Mouse (Mus musculus) forebrain, embryonic 12.5 days (tissue): ENCODE data around the gene Pkib. TPM values are rescaled to one million over a fixed set of nuclear protein-coding genes. Genes with fewer than 3 reads are reported as not detected.

Experiments used
- ATAC-seq: fragments of 200-750 bp; cut with Nextera tagmentation; 2 replicates; pipeline ENCODE4 v1.8.0; 2017; ENCODE audit warnings: moderate TSS enrichment; ENCODE audit not compliant: low FRiP score
- H3K27ac ChIP-seq: fragments of 300-500 bp; sonication (generic); 2 replicates; pipeline ENCODE4 v1.5.1; 2016; ENCODE audit warnings: mild to moderate bottlenecking
- H3K27me3 ChIP-seq: fragments of 300-500 bp; sonication (generic); 2 replicates; pipeline ENCODE4 v1.6.1; 2016; ENCODE audit warnings: mild to moderate bottlenecking
- H3K36me3 ChIP-seq: fragments of 300-500 bp; sonication (generic); replicated peaks from 2 replicates; pipeline ENCODE4 v1.6.1; 2016; ENCODE audit warnings: mild to moderate bottlenecking
- H3K4me1 ChIP-seq: fragments of 300-500 bp; sonication (generic); 2 replicates; pipeline ENCODE4 v1.6.1; 2016
- H3K4me2 ChIP-seq: fragments of 300-500 bp; sonication (generic); 2 replicates; pipeline ENCODE4 v1.6.1; 2016; ENCODE audit warnings: mild to moderate bottlenecking, moderate library complexity
- H3K4me3 ChIP-seq: fragments of 300-500 bp; sonication (generic); replicated peaks from 2 replicates; pipeline ENCODE4 v1.5.1; 2016; ENCODE audit warnings: mild to moderate bottlenecking
- H3K9ac ChIP-seq: fragments of 300-500 bp; sonication (generic); 2 replicates; pipeline ENCODE4 v1.6.1; 2016; ENCODE audit warnings: mild to moderate bottlenecking
- H3K9me3 ChIP-seq: fragments of 300-500 bp; sonication (generic); 2 replicates; pipeline ENCODE4 v1.6.1; 2016
- WGBS: fragments of 180-500 bp; shearing (Covaris S2); methylation state at CpG from one replicate; pipeline ENCODE4 v1.1.7; 2016; 5-methylcytosine and 5-hydroxymethylcytosine counted together
- polyA plus RNA-seq: library from polyadenylated mRNA; unstranded; fragments of >200 nt; fragmentation: Nextera tagmentation; extraction: Ambion mirVana; gene quantifications from 2 replicates; pipeline ENCODE4 v1.2.1, GENCODE M21; 2016

Pkib gene
- polyA plus RNA-seq, 1 experiment from 2014 or later = 2.4 TPM

GRCm38 (mm10) chr10:57660505-57660904, 28.7 kb downstream of the Pkib start:
- Histone ChIP-seq H3K4me1 (no peaks in the 10 kb centered on the region), H3K4me2 (no peak overlapping the region), H3K9ac (no peak overlapping the region), H3K9me3 (no peaks in the 10 kb centered on the region), H3K27me3 (no peaks in the 10 kb centered on the region), H3K27ac (no peak overlapping the region), H3K4me3 (no peak overlapping the region), H3K36me3 (no peaks in the 10 kb centered on the region)
- WGBS = 97% methylated on average over 3 of the region's 3 CpGs
- no peak for ATAC-seq

GRCm38 (mm10) chr10:57663758-57664157, 32.0 kb downstream of the Pkib start:
- Histone ChIP-seq H3K4me2 (no peak overlapping the region), H3K4me1 (no peaks in the 10 kb centered on the region), H3K9ac (no peak overlapping the region), H3K4me3 (no peak overlapping the region), H3K27me3 (no peaks in the 10 kb centered on the region), H3K9me3 (no peaks in the 10 kb centered on the region), H3K36me3 (no peaks in the 10 kb centered on the region), H3K27ac (no peak overlapping the region)
- 90% methylated on average over 1 of the region's 1 CpGs for WGBS
- ATAC-seq = no peak

- H3K9me3 ChIP-seq = no peaks in the 10 kb centered on the region
- no peak overlapping the region for H3K27ac ChIP-seq
- no peak for ATAC-seq
- WGBS = 96% methylated on average over 2 of the region's 2 CpGs
- no peaks in the 10 kb centered on the region for H3K27me3 ChIP-seq
- no peak overlapping the region for H3K9ac ChIP-seq
- H3K4me1 ChIP-seq = no peaks in the 10 kb centered on the region
- no peak overlapping the region for H3K4me3 ChIP-seq
- no peak overlapping the region for H3K4me2 ChIP-seq
- H3K36me3 ChIP-seq = no peaks in the 10 kb centered on the region
Measured at GRCm38 (mm10) chr10:57664253-57664652, 32.5 kb downstream of the Pkib start.

GRCm38 (mm10) chr10:57675740-57676139, 44.0 kb downstream of the Pkib start:
- no peaks in the 10 kb centered on the region for H3K27me3 ChIP-seq
- no peaks in the 10 kb centered on the region for H3K4me1 ChIP-seq
- no peaks in the 10 kb centered on the region for H3K9me3 ChIP-seq
- H3K4me3 ChIP-seq = no peak overlapping the region
- no peak overlapping the region for H3K4me2 ChIP-seq
- no peak for ATAC-seq
- no peak overlapping the region for H3K27ac ChIP-seq
- H3K9ac ChIP-seq = no peak overlapping the region
- H3K36me3 ChIP-seq = no peaks in the 10 kb centered on the region

GRCm38 (mm10) chr10:57687999-57688398, 56.2 kb downstream of the Pkib start:
- no peaks in the 10 kb centered on the region for H3K4me1 ChIP-seq
- WGBS = 82% methylated on average over 3 of the region's 3 CpGs
- no peak overlapping the region for H3K27ac ChIP-seq

GRCm38 (mm10) chr10:57690161-57690560, 58.4 kb downstream of the Pkib start:
- Histone ChIP-seq H3K4me2 (no peak overlapping the region), H3K9me3 (no peaks in the 10 kb centered on the region), H3K4me3 (no peak overlapping the region), H3K4me1 (no peaks in the 10 kb centered on the region), H3K27me3 (no peaks in the 10 kb centered on the region), H3K9ac (no peak overlapping the region), H3K36me3 (no peaks in the 10 kb centered on the region), H3K27ac (no peak overlapping the region)
- WGBS = 84% methylated on average over 2 of the region's 2 CpGs
- ATAC-seq = no peak

More at GRCm38 (mm10) chr10:57687999-57688398, 56.2 kb downstream of the Pkib start:
- Histone ChIP-seq H3K9me3 (no peaks in the 10 kb centered on the region), H3K27me3 (no peaks in the 10 kb centered on the region), H3K36me3 (no peaks in the 10 kb centered on the region), H3K4me3 (no peak overlapping the region), H3K4me2 (no peak overlapping the region), H3K9ac (no peak overlapping the region)
- no peak for ATAC-seq

GRCm38 (mm10) chr10:57702246-57702645, 70.5 kb downstream of the Pkib start:
- H3K27ac ChIP-seq = no peak overlapping the region
- no peaks in the 10 kb centered on the region; the same call in 1 of the 2 replicates for H3K4me1 ChIP-seq
- 96% methylated on average over 4 of the region's 4 CpGs for WGBS

GRCm38 (mm10) chr10:57721035-57721434, 89.3 kb downstream of the Pkib start:
- Histone ChIP-seq H3K9me3 (no peaks in the 10 kb centered on the region), H3K4me1 (no peaks in the 10 kb centered on the region; the same call in 1 of the 2 replicates), H3K4me2 (no peak overlapping the region), H3K27ac (no peak overlapping the region), H3K27me3 (no peaks in the 10 kb centered on the region), H3K36me3 (no peaks in the 10 kb centered on the region), H3K4me3 (no peak overlapping the region), H3K9ac (no peak overlapping the region)
- ATAC-seq = no peak

More at GRCm38 (mm10) chr10:57702246-57702645, 70.5 kb downstream of the Pkib start:
- Histone ChIP-seq H3K9ac (no peak overlapping the region), H3K9me3 (no peaks in the 10 kb centered on the region), H3K27me3 (no peaks in the 10 kb centered on the region), H3K4me3 (no peak overlapping the region), H3K36me3 (no peaks in the 10 kb centered on the region), H3K4me2 (no peak overlapping the region)
- ATAC-seq = no peak

GRCm38 (mm10) chr10:57722363-57722762, 90.6 kb downstream of the Pkib start:
- no peak for ATAC-seq
- 82% methylated on average over 3 of the region's 3 CpGs for WGBS

GRCm38 (mm10) chr10:57727666-57728065, 95.9 kb downstream of the Pkib start:
- WGBS = 83% methylated on average over 8 of the region's 8 CpGs
- H3K27ac ChIP-seq = no peak overlapping the region
- no peaks in the 10 kb centered on the region for H3K27me3 ChIP-seq
- no peak for ATAC-seq
- no peak overlapping the region for H3K4me2 ChIP-seq
- no peaks in the 10 kb centered on the region for H3K9me3 ChIP-seq
- no peaks in the 10 kb centered on the region for H3K36me3 ChIP-seq
- no peak overlapping the region for H3K4me3 ChIP-seq
- H3K9ac ChIP-seq = no peak overlapping the region
- H3K4me1 ChIP-seq = no peaks in the 10 kb centered on the region; the same call in 1 of the 2 replicates

More at GRCm38 (mm10) chr10:57722363-57722762, 90.6 kb downstream of the Pkib start:
- no peaks in the 10 kb centered on the region; the same call in 1 of the 2 replicates for H3K4me1 ChIP-seq
- H3K36me3 ChIP-seq = no peaks in the 10 kb centered on the region
- no peak overlapping the region for H3K4me2 ChIP-seq
- H3K4me3 ChIP-seq = no peak overlapping the region
- no peaks in the 10 kb centered on the region for H3K27me3 ChIP-seq
- H3K9ac ChIP-seq = no peak overlapping the region
- H3K9me3 ChIP-seq = no peaks in the 10 kb centered on the region
- no peak overlapping the region for H3K27ac ChIP-seq

GRCm38 (mm10) chr10:57731672-57732071, 99.9 kb downstream of the Pkib start:
- H3K4me2 ChIP-seq = no peak overlapping the region
- H3K27ac ChIP-seq = no peak overlapping the region
- no peak overlapping the region for H3K9ac ChIP-seq
- H3K4me3 ChIP-seq = no peak overlapping the region
- no peaks in the 10 kb centered on the region for H3K36me3 ChIP-seq
- H3K9me3 ChIP-seq = no peaks in the 10 kb centered on the region
- ATAC-seq = no peak
- H3K27me3 ChIP-seq = no peaks in the 10 kb centered on the region
- WGBS = 89% methylated on average over 3 of the region's 3 CpGs
- no peaks in the 10 kb centered on the region for H3K4me1 ChIP-seq

- Histone ChIP-seq H3K27me3 (no peaks in the 10 kb centered on the region), H3K4me2 (no peak overlapping the region), H3K4me3 (no peak overlapping the region), H3K4me1 (peaks cover 6% of the 10 kb centered on the region; the same call in 1 of the 2 replicates), H3K9ac (no peak overlapping the region), H3K27ac (no peak overlapping the region), H3K36me3 (no peaks in the 10 kb centered on the region), H3K9me3 (no peaks in the 10 kb centered on the region)
- 35% methylated on average over 4 of the region's 4 CpGs for WGBS
- ATAC-seq = no peak
Measured at GRCm38 (mm10) chr10:57740733-57741132, 109.0 kb downstream of the Pkib start.

GRCm38 (mm10) chr10:57741351-57741750, 109.6 kb downstream of the Pkib start:
- 40% methylated on average over 2 of the region's 2 CpGs for WGBS
- H3K4me1 ChIP-seq = peaks cover 6% of the 10 kb centered on the region; the same call in 1 of the 2 replicates
- no peak overlapping the region for H3K4me2 ChIP-seq
- no peak for ATAC-seq
- no peak overlapping the region for H3K4me3 ChIP-seq
- H3K9ac ChIP-seq = no peak overlapping the region
- no peaks in the 10 kb centered on the region for H3K9me3 ChIP-seq
- no peaks in the 10 kb centered on the region for H3K27me3 ChIP-seq
- no peaks in the 10 kb centered on the region for H3K36me3 ChIP-seq
- no peak overlapping the region for H3K27ac ChIP-seq
